Mouse (Mus musculus) bone marrow macrophage, adult 2 months (primary cell): ENCODE measurements around the gene Nfix.

ENCODE experiments used
- CTCF ChIP-seq: IDR thresholded peaks from 2 replicates; pipeline ENCODE4 v1.5.1; 2012; ENCODE audit warnings: low read depth, mild to moderate bottlenecking, low read length, moderate library complexity
- POLR2A ChIP-seq: IDR thresholded peaks from 2 replicates; pipeline ENCODE4 v1.6.1; 2012; ENCODE audit warnings: mild to moderate bottlenecking, low read depth, low read length, borderline replicate concordance

- TF ChIP-seq CTCF (no peak), POLR2A (no peak)
Observed at GRCm38 (mm10) chr8:84715893-84716468, 84.2 kb downstream of the Nfix start.
